Mouse (Mus musculus): ENCODE results near the gene Zbtb16.

GRCm38 (mm10) chr9:48737210-48737850 lies 98.7 kb downstream of the Zbtb16 start:
- no peak for TF ChIP-seq CTCF (IDR thresholded peaks at IDR 0.05; ENCODE audit: borderline replicate concordance, control insufficient read depth, extremely low read depth, insufficient read depth, low read length, poor library complexity)
- no peak for TF ChIP-seq POLR2A (IDR thresholded peaks at IDR 0.05; ENCODE audit: control insufficient read depth, extremely low read depth, insufficient read depth, low read length, poor library complexity)

All from thymus, adult 2 months (tissue).